Mouse (Mus musculus) midbrain, postnatal 0 days (tissue): ENCODE measurements at regions not wholly inside any gene's neighbourhood (a gene's known extent, or its start where the extent isn't known, plus 50 kb on each side); places are given as distances from the start of the nearest gene placed in this dataset.

ENCODE experiments used
- ATAC-seq: fragments of 200-750 bp; cut with Nextera tagmentation; 2 replicates; pipeline ENCODE4 v1.8.0; 2017; ENCODE audit warnings: moderate number of reproducible peaks, mild to moderate bottlenecking, moderate TSS enrichment, moderate library complexity; ENCODE audit not compliant: low FRiP score
- DNase-seq: peaks from one replicate; pipeline ENCODE4 v3.0.0-alpha.2; 2015; ENCODE audit warnings: low spot score
- H3K27ac ChIP-seq: fragments of 300-500 bp; sonication (generic); 2 replicates; pipeline ENCODE4 v1.5.1; 2014; ENCODE audit warnings: low read depth, mild to moderate bottlenecking, low read length, mixed read lengths
- H3K27me3 ChIP-seq: fragments of 300-500 bp; sonication (generic); 2 replicates; pipeline ENCODE4 v1.6.1; 2014; ENCODE audit warnings: low read length, control low read depth, mixed read lengths; ENCODE audit not compliant: insufficient read depth
- H3K36me3 ChIP-seq: fragments of 300-500 bp; sonication (generic); 2 replicates; pipeline ENCODE4 v1.6.1; 2014; ENCODE audit warnings: low read length, control low read depth, mixed read lengths; ENCODE audit not compliant: insufficient read depth
- H3K4me1 ChIP-seq: fragments of 300-500 bp; sonication (generic); 2 replicates; pipeline ENCODE4 v1.6.1; 2014; ENCODE audit warnings: mild to moderate bottlenecking, control low read depth, antibody characterized with exemption, low read length, mixed read lengths; ENCODE audit not compliant: insufficient read depth
- H3K4me2 ChIP-seq: fragments of 300-500 bp; sonication (generic); 2 replicates; pipeline ENCODE4 v1.6.1; 2014; ENCODE audit warnings: low read depth, mild to moderate bottlenecking, low read length, mixed read lengths; ENCODE audit not compliant: poor library complexity, severe bottlenecking
- H3K4me3 ChIP-seq: fragments of 300-500 bp; sonication (generic); 2 replicates; pipeline ENCODE4 v1.5.1; 2014; ENCODE audit warnings: low read depth, mild to moderate bottlenecking, low read length, moderate library complexity
- H3K9ac ChIP-seq: fragments of 300-500 bp; sonication (generic); replicated peaks from 2 replicates; pipeline ENCODE4 v1.6.1; 2014; ENCODE audit warnings: mild to moderate bottlenecking, low read length, moderate library complexity, mixed read lengths; ENCODE audit not compliant: poor library complexity, severe bottlenecking
- H3K9me3 ChIP-seq: fragments of 300-500 bp; sonication (generic); 2 replicates; pipeline ENCODE4 v1.6.1; 2016; ENCODE audit warnings: low read length, control low read depth
- CTCF ChIP-seq: IDR thresholded peaks from 2 replicates; pipeline ENCODE4 v1.5.1; 2016; ENCODE audit warnings: antibody characterized with exemption, mild to moderate bottlenecking
- WGBS: fragments of 180-500 bp; shearing (Covaris S2); extraction: QIAGEN DNeasy Blood & Tissue Kit; methylation state at CpG from one replicate; pipeline ENCODE4 v1.1.7; 2014; 5-methylcytosine and 5-hydroxymethylcytosine counted together

GRCm38 (mm10) chr17:85845059-85845458 is 157.0 kb upstream of the Six2 start:
- H3K27me3 ChIP-seq, result no peaks in the 10 kb centered on the region
- no peak overlapping the region for H3K9ac ChIP-seq
- ATAC-seq (no peak), DNase-seq (no peak)
- H3K9me3 ChIP-seq, result no peaks in the 10 kb centered on the region
- no peak overlapping the region for H3K4me3 ChIP-seq
- H3K27ac ChIP-seq, result no peak overlapping the region
- no peak for TF ChIP-seq CTCF
- WGBS, result 68% methylated on average over 6 of the region's 6 CpGs
- H3K4me1 ChIP-seq, result no peaks in the 10 kb centered on the region
- no peaks in the 10 kb centered on the region for H3K36me3 ChIP-seq
- no peak overlapping the region for H3K4me2 ChIP-seq

GRCm38 (mm10) chr17:85844486-85844885 is 156.4 kb upstream of the Six2 start:
- Histone ChIP-seq H3K4me2 (no peak overlapping the region), H3K36me3 (no peaks in the 10 kb centered on the region), H3K27me3 (no peaks in the 10 kb centered on the region), H3K9me3 (no peaks in the 10 kb centered on the region), H3K4me1 (no peaks in the 10 kb centered on the region), H3K9ac (no peak overlapping the region), H3K4me3 (no peak overlapping the region), H3K27ac (no peak overlapping the region)
- ATAC-seq (no peak), DNase-seq (no peak)
- 89% methylated on average over 13 of the region's 13 CpGs for WGBS
- no peak for TF ChIP-seq CTCF

- H3K9ac ChIP-seq, result no peak overlapping the region
- 87% methylated on average over 19 of the region's 19 CpGs for WGBS
- no peak overlapping the region for H3K4me2 ChIP-seq
- TF ChIP-seq CTCF, result no peak
- H3K36me3 ChIP-seq, result no peaks in the 10 kb centered on the region
- no peak overlapping the region for H3K27ac ChIP-seq
- H3K9me3 ChIP-seq, result no peaks in the 10 kb centered on the region
- H3K27me3 ChIP-seq, result no peaks in the 10 kb centered on the region
- no peaks in the 10 kb centered on the region for H3K4me1 ChIP-seq
- ATAC-seq (no peak), DNase-seq (no peak)
- no peak overlapping the region for H3K4me3 ChIP-seq
Measured at GRCm38 (mm10) chr17:85823036-85823435, 135.0 kb upstream of the Six2 start.

- H3K27ac ChIP-seq, result no peak overlapping the region
- H3K4me3 ChIP-seq, result no peak overlapping the region
- no peaks in the 10 kb centered on the region for H3K9me3 ChIP-seq
- 86% methylated on average over 4 of the region's 4 CpGs for WGBS
- no peak for TF ChIP-seq CTCF
- no peaks in the 10 kb centered on the region for H3K27me3 ChIP-seq
- no peak for ATAC-seq
- H3K9ac ChIP-seq, result no peak overlapping the region
- H3K4me1 ChIP-seq, result no peaks in the 10 kb centered on the region
- no peak for DNase-seq
- no peaks in the 10 kb centered on the region for H3K36me3 ChIP-seq
- H3K4me2 ChIP-seq, result no peak overlapping the region
Measured at GRCm38 (mm10) chr17:85821861-85822260, 133.8 kb upstream of the Six2 start.

DNA sequence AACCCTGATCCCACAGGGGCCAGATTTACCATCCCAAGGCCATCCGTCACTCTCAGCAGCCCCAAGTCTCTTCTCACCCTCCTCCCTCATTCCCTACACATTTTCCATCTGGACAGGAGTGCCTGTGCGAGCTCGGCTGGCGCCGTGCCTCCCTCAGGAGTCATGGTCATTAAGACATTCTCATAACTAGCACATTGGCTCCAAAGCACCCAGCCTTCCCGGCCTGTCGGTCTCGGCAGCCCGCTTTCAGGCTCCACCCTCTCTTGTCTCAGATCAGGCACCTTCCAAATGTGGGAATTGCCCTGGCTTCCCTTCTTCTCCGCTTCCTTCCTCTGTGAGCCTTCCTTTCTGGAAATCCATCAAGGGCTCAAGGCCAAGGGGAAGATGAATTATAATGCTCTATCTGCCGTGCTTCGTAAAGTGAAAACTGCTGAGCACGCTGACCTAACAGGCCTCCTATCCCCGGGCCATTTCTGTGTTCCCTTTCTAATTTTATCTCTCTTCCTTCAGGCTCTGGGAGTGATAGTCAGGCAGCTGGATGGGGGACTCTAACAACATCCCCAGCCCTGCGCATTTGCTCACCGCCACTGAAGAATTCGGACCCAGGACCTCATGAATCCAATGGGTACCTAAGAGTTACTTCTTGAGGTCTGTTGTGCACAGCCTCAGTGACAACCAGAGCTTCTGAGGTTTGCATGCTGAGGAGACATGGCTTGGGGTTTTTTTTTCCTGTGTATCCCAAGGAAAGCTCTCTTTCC is 130.2 kb upstream of the Six2 start:
- Histone ChIP-seq H3K9me3 (no peaks in the 10 kb centered on the region), H3K36me3 (no peaks in the 10 kb centered on the region), H3K4me1 (no peaks in the 10 kb centered on the region), H3K4me3 (no peak overlapping the region), H3K4me2 (no peak overlapping the region), H3K27me3 (no peaks in the 10 kb centered on the region), H3K9ac (no peak overlapping the region), H3K27ac (no peak overlapping the region)
- ATAC-seq (no peak), DNase-seq (no peak)
- WGBS, result 71% methylated on average over 17 of the region's 17 CpGs
- no peak for TF ChIP-seq CTCF

GRCm38 (mm10) chr17:85816521-85816920 is 128.4 kb upstream of the Six2 start:
- no peaks in the 10 kb centered on the region for H3K4me1 ChIP-seq
- H3K4me3 ChIP-seq, result no peak overlapping the region
- H3K9me3 ChIP-seq, result no peaks in the 10 kb centered on the region
- H3K27me3 ChIP-seq, result no peaks in the 10 kb centered on the region
- no peak for TF ChIP-seq CTCF
- H3K9ac ChIP-seq, result no peak overlapping the region
- ATAC-seq (no peak), DNase-seq (no peak)
- no peak overlapping the region for H3K4me2 ChIP-seq
- H3K27ac ChIP-seq, result no peak overlapping the region
- WGBS, result 95% methylated on average over 8 of the region's 8 CpGs
- H3K36me3 ChIP-seq, result no peaks in the 10 kb centered on the region
